Mouse (Mus musculus) ES-E14 (cell line): ENCODE measurements around the gene Sapcd1. TPM values are rescaled to one million over a fixed set of nuclear protein-coding genes. Genes with fewer than 3 reads are reported as not detected.
"Not testable (repeated sequence)": the region's sequence is repeated elsewhere in the genome, so short reads cannot be mapped to it uniquely, and the experiment has no call there.

Experiments
- DNase-seq: peaks from one replicate; pipeline ENCODE4 v3.0.0-alpha.2; 2013; ENCODE audit warnings: low read depth, low spot score
- H3K27ac ChIP-seq: 2 replicates; pipeline ENCODE4 v1.5.1; 2012; ENCODE audit warnings: low read depth, mild to moderate bottlenecking, low read length, moderate library complexity, mixed read lengths; ENCODE audit not compliant: poor library complexity, insufficient read depth, severe bottlenecking
- H3K36me3 ChIP-seq: 2 replicates; pipeline ENCODE4 v1.6.1; 2012; ENCODE audit warnings: mild to moderate bottlenecking, low read length, moderate library complexity, mixed read lengths; ENCODE audit not compliant: control insufficient read depth, poor library complexity, insufficient read depth, severe bottlenecking
- H3K4me1 ChIP-seq, 2 experiments: fragments of 150-350 bp in 1 of 2; sonication (generic) in 1 of 2; 2 replicates each; pipeline ENCODE4 v1.6.1; 2012; ENCODE audit warnings: low read length in 2 of 2, mild to moderate bottlenecking in 1 of 2, mixed read lengths in 1 of 2; ENCODE audit not compliant: control insufficient read depth in 2 of 2, insufficient read depth in 2 of 2, poor library complexity in 1 of 2
- H3K4me3 ChIP-seq, 2 experiments: fragments of 150-350 bp in 1 of 2; sonication (generic) in 1 of 2; 2 replicates each; pipeline ENCODE4 v1.5.1; 2012; ENCODE audit warnings: low read length in 2 of 2, low read depth in 1 of 2, mild to moderate bottlenecking in 1 of 2, mixed read lengths in 1 of 2; ENCODE audit not compliant: insufficient read depth in 1 of 2, poor library complexity in 1 of 2, severe bottlenecking in 1 of 2
- H3K9ac ChIP-seq: 2 replicates; pipeline ENCODE4 v1.6.1; 2012; ENCODE audit warnings: low read depth, mild to moderate bottlenecking, low read length, mixed read lengths; ENCODE audit not compliant: poor library complexity, insufficient read depth, severe bottlenecking
- H3K9me3 ChIP-seq: fragments of 150-350 bp; sonication (generic); 2 replicates; pipeline ENCODE4 v1.6.1; 2012; ENCODE audit warnings: low read depth, mild to moderate bottlenecking, low read length; ENCODE audit not compliant: control insufficient read depth, insufficient read depth
- CHD2 ChIP-seq: IDR thresholded peaks from 2 replicates; pipeline ENCODE4 v1.6.1; 2014; ENCODE audit warnings: mild to moderate bottlenecking, low read depth, low read length, inconsistent platforms
- HCFC1 ChIP-seq: IDR thresholded peaks from 2 replicates; pipeline ENCODE4 v1.6.1; 2012; ENCODE audit warnings: low read length, inconsistent platforms, borderline replicate concordance; ENCODE audit not compliant: insufficient read depth
- MAFK ChIP-seq: IDR thresholded peaks from 2 replicates; pipeline ENCODE4 v1.6.1; 2014; ENCODE audit warnings: mild to moderate bottlenecking, low read depth, low read length, inconsistent platforms; ENCODE audit not compliant: insufficient read depth
- ZC3H11A ChIP-seq: IDR thresholded peaks from 2 replicates; pipeline ENCODE4 v1.6.1; 2012; ENCODE audit warnings: low read depth, mild to moderate bottlenecking, inconsistent platforms, low read length, borderline replicate concordance
- ZNF384 ChIP-seq: IDR thresholded peaks from 2 replicates; pipeline ENCODE4 v1.6.1; 2012; ENCODE audit warnings: low read depth, low read length, inconsistent platforms
- in situ Hi-C, 2 experiments: fragments of 600-800 bp; cut with MboI; formaldehyde crosslinking; loops; one replicate each; pipeline ENCODE4 v1.15.1; 2025; ENCODE audit warnings: low sequenced_read_pairs in 2 of 2, inconsistent platforms in 1 of 2; ENCODE audit not compliant: unreplicated experiment in 2 of 2
- total RNA-seq: library from RNA; depleted of rRNA; stranded (reverse); fragments of 300-350 nt; gene quantifications from 2 replicates; pipeline ENCODE4 v1.2.3, GENCODE M21; 2012

Sapcd1 gene
- total RNA-seq, 1 experiment: 3.1 TPM

DNA sequence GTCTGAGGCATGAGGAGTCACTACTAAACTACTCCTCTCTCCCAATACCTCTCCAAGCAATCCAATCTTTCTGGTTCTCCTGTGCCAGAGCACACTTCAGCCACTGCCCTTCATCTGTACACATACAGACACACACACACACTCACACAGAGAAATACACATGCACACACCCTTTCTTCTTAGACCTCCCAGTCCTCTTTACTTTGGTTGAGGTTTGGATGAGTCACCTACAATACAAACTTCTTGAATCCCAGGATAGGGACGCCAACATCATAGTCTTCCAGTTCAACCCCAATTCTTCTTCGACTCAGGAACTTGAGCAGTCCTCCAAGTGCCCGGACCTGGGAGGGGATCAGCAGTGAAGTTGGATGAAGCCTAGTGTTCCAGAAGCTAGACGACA, 16.0 kb upstream of the Sapcd1 start:
- TF ChIP-seq ZNF384 (no peak), CHD2 (no peak), MAFK (no peak), ZC3H11A (no peak), HCFC1 (no peak)
- in situ Hi-C loops: no loop called here
- Histone ChIP-seq H3K36me3 (no peaks in the 10 kb centered on the region), H3K4me3 (no peak overlapping the region), H3K27ac (no peak overlapping the region), H3K4me1 (peaks cover 0 to 8% of the 10 kb centered on the region in 2 experiments; a peak in 2 of 4 replicates), H3K9ac (no peak overlapping the region), H3K9me3 (no peaks in the 10 kb centered on the region)
- DNase-seq: no peak

DNA sequence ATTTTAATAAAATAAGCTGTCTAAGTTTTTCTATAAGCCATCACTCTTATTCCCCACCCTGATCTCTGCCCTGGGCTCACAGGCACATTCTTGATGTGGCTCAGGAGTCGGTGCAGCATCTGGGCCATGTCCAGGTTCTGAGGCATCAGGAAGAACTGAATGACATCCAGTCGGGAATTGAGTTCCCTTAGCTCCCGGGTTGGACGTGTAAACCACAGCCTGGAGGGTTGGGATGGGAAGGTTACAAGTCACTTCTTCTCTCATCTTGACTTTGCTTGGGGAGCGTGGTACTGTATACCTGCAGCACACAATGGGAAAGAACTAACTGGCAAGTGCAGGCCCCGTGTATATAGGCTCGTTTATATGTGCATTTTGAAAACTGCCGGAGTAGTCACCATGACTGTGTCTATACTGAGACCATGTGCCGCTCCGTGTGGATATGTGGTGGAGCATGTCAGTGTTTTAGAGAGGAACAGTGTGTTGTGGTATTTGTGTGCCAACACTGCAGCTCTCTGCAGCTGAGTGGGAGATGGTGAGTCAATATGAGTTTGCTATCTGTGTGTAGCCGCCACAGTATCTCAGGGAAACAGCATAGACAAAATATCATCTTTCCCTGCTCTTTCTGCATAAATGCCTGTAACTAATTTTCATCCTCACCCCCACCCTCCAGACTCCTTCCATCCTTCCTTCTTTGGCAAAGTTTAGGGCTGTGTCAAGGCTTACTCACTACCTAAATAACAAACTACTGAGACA, 11.5 kb upstream of the Sapcd1 start:
- Histone ChIP-seq H3K4me3 (no peak overlapping the region), H3K27ac (no peak overlapping the region)
- in situ Hi-C loops: no loop called here

DNA sequence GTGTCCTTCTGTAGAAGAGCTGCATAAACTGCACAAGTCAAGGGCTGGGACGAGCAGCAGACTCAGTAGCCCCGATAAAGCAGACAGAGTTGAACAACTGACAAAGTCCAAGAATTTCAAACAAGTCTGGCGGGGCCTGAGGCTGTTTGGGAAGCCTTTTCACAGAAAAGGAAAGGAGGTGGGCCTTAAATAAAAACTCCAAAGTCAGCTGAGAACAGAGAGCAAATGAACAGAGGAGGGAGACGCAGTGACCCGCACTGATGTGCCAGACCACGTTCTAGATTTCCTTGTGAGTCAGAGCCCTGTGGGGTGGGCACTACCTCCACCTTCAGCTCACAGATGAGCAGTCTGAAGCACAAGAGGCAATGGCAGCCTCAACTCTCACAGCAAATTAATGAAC, 7.1 kb upstream of the Sapcd1 start:
- no peaks in the 10 kb centered on the region for H3K9me3 ChIP-seq
- no peaks in the 10 kb centered on the region for H3K36me3 ChIP-seq
- no peak overlapping the region for H3K27ac ChIP-seq
- no peak overlapping the region for H3K9ac ChIP-seq
- TF ChIP-seq HCFC1 (no peak), MAFK (no peak), CHD2 (no peak), ZC3H11A (no peak), ZNF384 (no peak)
- no peak overlapping the region for H3K4me3 ChIP-seq
- in situ Hi-C loops: no loop called here
- H3K4me1 ChIP-seq: peaks cover 0 to 6% of the 10 kb centered on the region in 2 experiments; a peak in 1 of 4 replicates
- DNase-seq: no peak

More for the DNA sequence above, 11.5 kb upstream of the Sapcd1 start:
- Histone ChIP-seq H3K9me3 (no peaks in the 10 kb centered on the region), H3K4me1 (no peaks in the 10 kb centered on the region), H3K9ac (no peak overlapping the region), H3K36me3 (no peaks in the 10 kb centered on the region)
- DNase-seq: no peak
- TF ChIP-seq MAFK: no peak
- TF ChIP-seq HCFC1: no peak
- TF ChIP-seq ZNF384: no peak
- TF ChIP-seq CHD2: no peak
- TF ChIP-seq ZC3H11A: no peak

DNA sequence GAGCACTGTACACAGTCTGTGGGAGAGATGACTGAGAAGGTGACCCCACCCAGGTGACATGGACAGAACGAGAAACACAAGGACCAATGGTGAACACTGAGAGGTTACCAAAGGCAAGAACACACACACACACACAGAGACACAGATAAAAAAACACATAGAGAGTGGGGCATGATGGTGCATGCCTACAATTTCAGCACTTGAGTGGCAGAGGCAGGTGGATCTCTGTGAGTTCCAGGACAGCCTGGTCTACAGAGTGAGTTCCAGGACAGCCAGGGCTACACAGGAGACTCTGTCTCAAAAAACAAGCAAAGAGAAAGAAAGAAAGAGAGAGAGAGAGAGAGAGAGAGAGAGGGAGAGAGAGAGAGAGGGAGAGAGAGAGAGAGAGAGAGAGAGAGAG, 5.9 kb upstream of the Sapcd1 start:
- in situ Hi-C loops, H3K27ac ChIP-seq, H3K36me3 ChIP-seq, H3K9ac ChIP-seq, DNase-seq, H3K9me3 ChIP-seq, H3K4me3 ChIP-seq: not testable (repeated sequence)
- peaks cover 0 to 11% of the 10 kb centered on the region in 2 experiments; a peak in 1 of 4 replicates for H3K4me1 ChIP-seq

DNA sequence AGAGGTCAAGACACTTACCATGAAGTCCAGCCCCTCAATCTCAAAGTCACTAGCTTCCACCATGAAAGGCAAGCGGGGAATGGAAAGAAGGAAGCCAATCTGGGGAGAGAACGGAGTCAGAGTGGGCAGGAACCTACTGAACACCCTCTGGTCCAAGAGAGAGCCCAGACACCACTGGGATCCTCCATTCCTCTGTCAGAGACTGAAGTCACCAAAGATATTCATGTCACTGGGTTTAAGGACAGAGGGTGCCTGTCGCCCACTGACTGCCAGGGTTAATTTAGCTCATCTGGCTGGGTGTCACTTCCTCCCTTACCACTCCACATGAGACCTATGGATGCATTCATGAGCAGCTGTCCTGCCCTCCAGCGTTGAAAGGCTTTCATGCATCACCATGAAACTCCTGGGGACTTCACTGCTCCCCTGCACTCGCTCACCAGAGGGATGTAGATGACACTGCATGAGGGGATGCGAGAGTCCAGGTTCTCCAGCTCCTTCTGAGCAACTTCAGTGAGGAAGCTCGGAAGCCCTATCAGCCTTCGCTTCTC, 4.6 kb upstream of the Sapcd1 start:
- Histone ChIP-seq H3K27ac (no peak overlapping the region), H3K9me3 (no peaks in the 10 kb centered on the region), H3K4me3 (no peak overlapping the region), H3K9ac (no peak overlapping the region), H3K4me1 (peaks cover 0 to 15% of the 10 kb centered on the region in 2 experiments; a peak in 2 of 4 replicates), H3K36me3 (no peaks in the 10 kb centered on the region)
- DNase-seq: no peak
- in situ Hi-C loops: no loop called here
- TF ChIP-seq HCFC1 (no peak), ZC3H11A (no peak), CHD2 (no peak), MAFK (no peak), ZNF384 (no peak)
